Mouse (Mus musculus) urinary bladder, postnatal 4 days (tissue): ENCODE measurements around the gene Dck.

Experiments used
- DNase-seq, 2 experiments: peaks; one replicate each; pipeline ENCODE4 v3.0.0; 2021 to 2022; ENCODE audit warnings: low spot score in 2 of 2

Gene Dck

GRCm38 (mm10) chr5:88791256-88792245, 26.8 kb downstream of the Dck start:
- no peak for DNase-seq

GRCm38 (mm10) chr5:88793676-88794075, 28.9 kb downstream of the Dck start:
- no peak for DNase-seq

- no peak for DNase-seq
These were observed 31.3 kb downstream of the Dck start for GRCm38 (mm10) chr5:88795910-88796584.

- DNase-seq: no peak
These were observed 31.8 kb downstream of the Dck start for GRCm38 (mm10) chr5:88796588-88796987.

- no peak for DNase-seq
These were observed 32.3 kb downstream of the Dck start for GRCm38 (mm10) chr5:88797121-88797520.

- no peak for DNase-seq
These were observed 40.8 kb downstream of the Dck start for GRCm38 (mm10) chr5:88805616-88806015.

- no peak for DNase-seq
These were observed 41.5 kb downstream of the Dck start for GRCm38 (mm10) chr5:88806278-88806677.

- DNase-seq: no peak
These were observed 42.5 kb downstream of the Dck start for GRCm38 (mm10) chr5:88807342-88807741.

GRCm38 (mm10) chr5:88813188-88813587, 48.4 kb downstream of the Dck start:
- no peak for DNase-seq

- no peak for DNase-seq
These were observed 49.8 kb downstream of the Dck start for GRCm38 (mm10) chr5:88814552-88814951.

- no peak for DNase-seq
These were observed 56.7 kb downstream of the Dck start for GRCm38 (mm10) chr5:88821542-88821941.

GRCm38 (mm10) chr5:88824838-88825237, 60.0 kb downstream of the Dck start:
- DNase-seq: no peak

- no peak for DNase-seq
These were observed 65.2 kb downstream of the Dck start for GRCm38 (mm10) chr5:88829835-88830571.

- DNase-seq: no peak
These were observed 66.1 kb downstream of the Dck start for GRCm38 (mm10) chr5:88830880-88831279.

GRCm38 (mm10) chr5:88831935-88832334, 67.1 kb downstream of the Dck start:
- no peak for DNase-seq
